Mouse (Mus musculus) stomach, embryonic 15.5 days (tissue): ENCODE results near the gene Krt17. TPM values are rescaled to one million over a fixed set of nuclear protein-coding genes. Genes with fewer than 3 reads are reported as not detected.

Source experiments
- polyA plus RNA-seq: library from polyadenylated mRNA; unstranded; fragments of >200 nt; fragmentation: Nextera tagmentation; extraction: Ambion mirVana; gene quantifications from 2 replicates; pipeline ENCODE4 v1.2.1, GENCODE M21; 2015

Gene Krt17
- polyA plus RNA-seq, 1 experiment from 2014 or later, result 28.8 TPM

Other genes with a start within 250 kb of the Krt17 start
- gene Krt33a, start 244.8 kb downstream of the Krt17 start, polyA plus RNA-seq, result 0.15 and 0.35 TPM in 2 replicates
- not detected in 2 replicates for gene Krt33b, start 231.2 kb downstream of the Krt17 start, polyA plus RNA-seq
- gene Krt34, start 219.5 kb downstream of the Krt17 start, polyA plus RNA-seq, result 0.41 and 0.91 TPM in 2 replicates
- gene Krt31, start 210.5 kb downstream of the Krt17 start, polyA plus RNA-seq, result 0.46 and 0.69 TPM in 2 replicates
- not detected in 2 replicates for gene Krt32, start 172.8 kb downstream of the Krt17 start, polyA plus RNA-seq
- gene Krt35, start 164.8 kb downstream of the Krt17 start, polyA plus RNA-seq, result 0.32 TPM in 1 of 2 replicates, not detected in the other
- 0.13 and 0.37 TPM in 2 replicates for gene Krt36, start 155.4 kb downstream of the Krt17 start, polyA plus RNA-seq
- 397 and 779 TPM in 2 replicates for gene Krt13, start 139.5 kb downstream of the Krt17 start, polyA plus RNA-seq
- 698 and 1,006 TPM in 2 replicates for gene Krt15, start 125.1 kb downstream of the Krt17 start, polyA plus RNA-seq
- gene Krt19, start 112.4 kb downstream of the Krt17 start, polyA plus RNA-seq, result 796 and 889 TPM in 2 replicates
- gene Krt9, start 67.8 kb downstream of the Krt17 start, polyA plus RNA-seq, result not detected in 2 replicates
- 17.3 and 25.8 TPM in 2 replicates for gene Krt14, start 53.5 kb downstream of the Krt17 start, polyA plus RNA-seq
- 0.68 and 0.80 TPM in 2 replicates for gene Krt16, start 12.1 kb downstream of the Krt17 start, polyA plus RNA-seq
- gene Krt42, start 8.8 kb upstream of the Krt17 start, polyA plus RNA-seq, result not detected in 2 replicates
- gene Eif1, start 58.9 kb upstream of the Krt17 start, polyA plus RNA-seq, result 1,590 and 1,651 TPM in 2 replicates
- 15.1 and 16.3 TPM in 2 replicates for gene Gast, start 73.4 kb upstream of the Krt17 start, polyA plus RNA-seq
- 15.5 and 16.7 TPM in 2 replicates for gene Hap1, start 95.1 kb upstream of the Krt17 start, polyA plus RNA-seq
- 163 and 173 TPM in 2 replicates for gene Jup, start 136.7 kb upstream of the Krt17 start, polyA plus RNA-seq
- 57.6 and 61.7 TPM in 2 replicates for gene P3h4, start 153.8 kb upstream of the Krt17 start, polyA plus RNA-seq
- 89.1 and 100 TPM in 2 replicates for gene Fkbp10, start 154.7 kb upstream of the Krt17 start, polyA plus RNA-seq
- 108 TPM in 2 replicates for gene Nt5c3b, start 180.8 kb upstream of the Krt17 start, polyA plus RNA-seq
- gene Klhl10, start 180.9 kb upstream of the Krt17 start, polyA plus RNA-seq, result 0.51 and 0.59 TPM in 2 replicates
- gene Klhl11, start 211.7 kb upstream of the Krt17 start, polyA plus RNA-seq, result 7.4 and 8.1 TPM in 2 replicates